Mouse (Mus musculus): ENCODE data around the gene Eomes. TPM values are rescaled to one million over a fixed set of nuclear protein-coding genes. Genes with fewer than 3 reads are reported as not detected.

The Eomes gene
- total and polyA plus RNA-seq, 3 experiments, result 0.17 to 0.37 (median 0.29) TPM

GRCm38 (mm10) chr9:118487636-118488035, 9.6 kb downstream of the Eomes start:
- DNase-seq, result peak; percentile 21

GRCm38 (mm10) chr9:118488138-118488895, 10.3 kb downstream of the Eomes start:
- DNase-seq, result peak; percentile 68

- no peak for DNase-seq
These were observed 11.0 kb downstream of the Eomes start for GRCm38 (mm10) chr9:118488896-118489578.

GRCm38 (mm10) chr9:118489579-118490019, 11.6 kb downstream of the Eomes start:
- DNase-seq, result peak; percentile 80

DNA sequence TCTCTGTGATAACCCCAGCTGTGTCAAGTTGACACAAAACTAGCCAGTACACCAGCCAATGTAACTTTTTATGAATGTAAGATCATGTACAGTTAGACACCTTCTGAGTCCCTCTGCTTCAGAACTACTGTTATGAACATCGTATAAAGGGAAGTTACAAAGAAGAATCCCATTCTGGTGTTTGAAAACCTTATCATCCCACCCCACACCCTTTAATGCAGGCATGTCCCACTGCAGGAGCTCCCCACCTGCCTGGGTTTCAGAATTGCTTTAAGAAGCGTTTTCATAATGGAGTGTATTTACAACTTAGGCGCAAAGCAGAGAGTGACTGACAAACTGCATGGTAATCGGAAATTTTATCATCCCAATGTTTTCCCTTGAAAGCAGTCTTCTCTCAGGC, 13.2 kb downstream of the Eomes start:
- no peak for DNase-seq

GRCm38 (mm10) chr9:118492932-118493698, 15.1 kb downstream of the Eomes start:
- no peak for DNase-seq

GRCm38 (mm10) chr9:118494106-118494505, 16.1 kb downstream of the Eomes start:
- DNase-seq, result no peak

GRCm38 (mm10) chr9:118495933-118496332, 17.9 kb downstream of the Eomes start:
- DNase-seq, result no peak

DNA sequence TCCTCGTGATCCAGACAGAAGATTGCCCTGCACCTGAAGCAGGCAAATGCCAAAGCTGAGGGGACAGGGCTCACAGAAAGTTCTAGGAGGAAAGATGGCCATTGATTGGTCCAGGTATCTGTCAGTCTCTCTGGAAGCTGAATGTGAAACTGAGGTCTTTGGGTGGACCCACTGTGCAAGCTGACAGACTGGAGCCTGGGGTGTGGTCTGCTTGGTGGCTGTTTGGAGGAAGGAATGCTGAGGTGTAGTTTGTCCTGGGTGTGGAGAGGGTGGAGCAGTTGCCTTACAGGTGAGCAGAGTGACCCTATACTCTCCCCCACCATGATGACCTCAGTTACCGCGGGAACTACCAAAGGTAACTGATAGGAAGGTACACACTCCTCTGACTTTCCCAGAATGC, 18.9 kb downstream of the Eomes start:
- DNase-seq, result no peak

- no peak for DNase-seq
These were observed 20.0 kb downstream of the Eomes start for GRCm38 (mm10) chr9:118498061-118498460.

- no peak for DNase-seq
These were observed 23.0 kb downstream of the Eomes start for GRCm38 (mm10) chr9:118500963-118501362.

- DNase-seq, result no peak
These were observed 26.6 kb downstream of the Eomes start for GRCm38 (mm10) chr9:118504656-118505055.

DNA sequence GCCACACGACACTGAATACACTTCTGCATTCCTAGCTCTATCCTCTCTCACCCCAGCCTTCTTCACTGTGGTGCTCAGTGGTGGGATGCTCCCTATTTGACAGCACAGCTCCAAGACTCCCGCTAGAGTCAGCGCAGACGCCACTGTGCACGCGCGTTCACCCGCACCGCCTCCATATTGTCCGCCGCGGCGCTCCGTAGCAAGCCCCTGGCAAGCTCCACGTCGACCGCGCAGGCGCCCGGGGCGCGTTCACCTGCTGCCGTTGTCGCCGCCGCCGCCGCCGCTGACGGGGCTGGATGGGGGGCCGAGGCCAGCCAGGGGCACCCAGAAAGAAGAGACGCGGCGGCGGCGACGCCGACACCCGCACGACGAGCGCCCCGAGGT, 28.0 kb downstream of the Eomes start, which contains the start of gene Golga4:
Golga4 (plus strand) TSS at position 248 of the 384 bp plus-strand sequence.
- DNase-seq, result peak; percentile 95

- peak; percentile 83 for DNase-seq
These were observed 28.6 kb downstream of the Eomes start for GRCm38 (mm10) chr9:118506404-118507231.

- no peak for DNase-seq
These were observed 29.5 kb downstream of the Eomes start for GRCm38 (mm10) chr9:118507552-118507951.

DNA sequence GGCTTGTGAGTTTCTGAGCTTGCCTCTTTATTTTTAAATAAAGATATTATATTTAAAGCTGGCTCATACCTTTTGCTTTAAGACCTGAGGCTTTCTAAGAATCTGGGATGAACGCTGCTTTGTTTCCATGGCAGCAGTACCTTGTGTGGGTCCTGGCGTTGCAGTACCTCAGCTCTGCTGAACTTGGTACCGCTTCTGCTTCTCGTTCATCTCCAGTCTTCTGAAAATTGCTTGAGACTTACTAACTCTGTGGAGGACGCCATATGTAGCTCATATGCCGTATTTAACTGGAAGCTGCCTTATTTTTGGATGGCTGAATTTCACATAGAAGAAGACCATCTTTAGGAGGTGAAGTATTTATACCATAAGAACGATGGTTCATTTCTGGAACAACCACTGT, 30.6 kb downstream of the Eomes start:
- no peak for DNase-seq

GRCm38 (mm10) chr9:118510941-118511690, 33.1 kb downstream of the Eomes start:
- DNase-seq, result no peak

GRCm38 (mm10) chr9:118512681-118513233, 34.7 kb downstream of the Eomes start:
- DNase-seq, result peak; percentile 81

GRCm38 (mm10) chr9:118515476-118515875, 37.5 kb downstream of the Eomes start:
- no peak for DNase-seq

DNA sequence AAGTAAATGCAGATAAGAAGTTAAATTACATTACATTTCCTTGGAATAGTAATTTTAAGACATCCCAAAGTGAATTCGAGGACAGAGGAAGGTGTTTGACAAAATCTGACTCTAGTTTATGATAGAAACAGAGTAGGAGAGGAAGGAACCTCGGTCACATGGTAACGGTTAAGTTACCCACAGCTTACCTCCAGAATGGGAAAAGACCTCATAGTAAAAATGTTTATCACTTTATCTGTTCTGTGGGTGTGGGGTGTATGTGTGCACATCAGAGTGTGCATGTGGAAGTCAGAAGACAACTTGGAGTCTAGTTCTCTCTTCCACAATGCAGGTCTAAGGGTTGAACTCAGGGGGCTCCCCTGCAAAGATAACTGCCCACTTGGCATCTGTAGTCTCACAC, 38.1 kb downstream of the Eomes start:
- DNase-seq, result no peak

DNA sequence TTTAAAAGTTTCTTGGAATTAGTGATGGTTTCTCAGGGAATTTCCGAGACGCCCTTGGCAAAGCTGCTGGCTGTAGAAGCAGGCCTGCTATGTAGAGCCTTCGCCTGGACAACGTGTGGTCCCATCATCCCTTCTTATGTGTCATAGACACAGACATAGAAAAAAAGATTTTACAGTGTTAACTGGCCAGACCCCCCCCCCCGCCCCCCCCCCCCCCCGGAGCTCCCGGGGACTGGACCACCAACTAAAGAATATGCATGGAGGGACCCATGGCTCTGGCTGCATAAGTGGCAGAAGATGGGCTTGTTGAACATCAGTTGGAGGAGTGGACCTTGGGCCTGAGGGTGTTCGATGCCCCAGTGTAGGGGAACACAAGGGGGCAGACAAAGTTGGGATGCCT, 39.6 kb downstream of the Eomes start:
- DNase-seq, result no peak
